Mouse (Mus musculus) liver, embryonic 18 days (tissue): ENCODE results near the gene Oog2. TPM values are rescaled to one million over a fixed set of nuclear protein-coding genes. Genes with fewer than 3 reads are reported as not detected.

Experiments
- polyA plus RNA-seq: library from polyadenylated mRNA; depleted of rRNA; stranded (reverse); fragments of >200 nt; gene quantifications from 2 replicates; pipeline ENCODE4 v1.2.3, GENCODE M21; 2012; rRNA removed

Gene Oog2
- polyA plus RNA-seq = not detected in 2 replicates

DNA sequence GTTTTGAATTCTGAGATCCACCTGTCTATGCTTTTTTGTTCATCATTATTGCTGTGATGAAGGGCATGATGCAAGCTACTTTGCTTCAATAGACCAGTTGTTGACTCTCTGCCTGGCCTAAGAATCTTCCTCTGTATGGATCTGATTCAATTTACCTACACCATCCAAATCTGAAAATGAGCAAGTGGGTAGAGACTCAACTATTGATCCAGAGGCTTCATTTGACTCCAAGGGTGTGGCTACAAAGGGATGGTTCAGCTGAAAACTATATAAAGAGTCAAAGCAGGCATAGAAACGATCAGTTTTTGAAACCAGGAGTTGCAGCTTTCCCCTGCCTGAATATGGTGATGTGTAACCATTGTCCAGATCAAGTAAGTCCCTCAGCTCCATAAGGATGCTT is at the start of gene Oog2:
Gene Oog2 (plus strand): TSS at position 301 of the 400 bp plus-strand sequence.

DNA sequence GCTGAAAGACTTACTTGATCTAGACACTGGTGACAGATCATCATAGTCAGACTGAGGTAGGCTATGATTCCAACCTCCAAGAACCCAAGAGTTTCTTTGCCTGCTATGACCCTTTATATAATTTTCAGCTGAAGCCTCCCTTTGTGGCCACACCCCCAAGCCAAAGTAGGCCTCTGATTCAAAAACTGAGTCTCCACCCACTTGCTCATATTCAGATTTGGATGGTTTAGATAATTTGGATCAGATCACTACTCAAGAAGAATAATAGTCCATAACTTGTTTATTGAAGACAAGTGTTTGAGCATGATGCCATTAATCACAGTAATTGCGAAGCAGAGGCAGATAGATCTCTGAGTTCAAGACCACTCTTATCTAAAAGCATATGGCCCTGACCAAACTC is 28.0 kb upstream of the Oog2 start, which contains the start of gene Oog3:
Gene Oog3 (minus strand): TSS at position 101 of the 400 bp plus-strand sequence.

DNA sequence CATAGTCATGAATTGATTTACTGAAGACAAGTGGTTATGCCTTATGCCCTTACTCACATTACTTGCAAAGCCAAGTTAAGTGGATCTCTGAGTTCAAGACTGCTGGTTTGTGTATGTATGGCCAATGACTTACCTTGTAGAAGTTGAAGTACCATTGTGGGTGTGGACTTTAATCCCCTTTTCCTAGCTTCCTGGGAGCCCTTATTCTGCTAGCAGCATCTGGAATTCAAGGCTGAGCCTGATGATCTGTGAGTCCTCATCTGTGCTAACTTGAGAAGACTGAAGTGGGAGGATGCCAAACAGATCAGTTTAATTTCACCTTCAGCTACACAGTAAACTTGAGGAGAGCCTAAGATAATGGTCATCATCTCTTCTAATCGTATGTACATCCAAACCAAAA is 22.7 kb downstream of the Oog2 start, which contains the start of gene C87977:
Gene C87977 (minus strand): TSS at position 101 of the 400 bp plus-strand sequence.

Other genes starting within 250 kb of the Oog2 start
- not detected in 2 replicates for gene Pramef25, start 239.7 kb upstream of the Oog2 start, polyA plus RNA-seq
- not detected in 2 replicates for gene Gm13101, start 223.8 kb upstream of the Oog2 start, polyA plus RNA-seq
- gene Pramef17, start 196.3 kb upstream of the Oog2 start, polyA plus RNA-seq = not detected in 2 replicates
- gene Pramel4, start 131.6 kb upstream of the Oog2 start, polyA plus RNA-seq = not detected in 2 replicates
- not detected in 2 replicates for gene Gm13102, start 84.2 kb upstream of the Oog2 start, polyA plus RNA-seq
- gene Oog3, start 28.1 kb upstream of the Oog2 start, polyA plus RNA-seq = not detected in 2 replicates
- not detected in 2 replicates for gene C87977, start 22.6 kb downstream of the Oog2 start, polyA plus RNA-seq
- not detected in 2 replicates for gene Pramel5, start 89.8 kb downstream of the Oog2 start, polyA plus RNA-seq
- not detected in 2 replicates for gene Gm13128, start 139.5 kb downstream of the Oog2 start, polyA plus RNA-seq
- gene Gm13119, start 167.2 kb downstream of the Oog2 start, polyA plus RNA-seq = not detected in 2 replicates
- not detected in 2 replicates for gene Pramef20, start 187.2 kb downstream of the Oog2 start, polyA plus RNA-seq
- not detected in 2 replicates for gene Pramef12, start 217.7 kb downstream of the Oog2 start, polyA plus RNA-seq
- not detected in 2 replicates for gene 1700012P22Rik, start 248.1 kb downstream of the Oog2 start, polyA plus RNA-seq